Mouse (Mus musculus): Measurements from ENCODE around the gene Vgll4. TPM values are rescaled to one million over a fixed set of nuclear protein-coding genes. Genes with fewer than 3 reads are reported as not detected.
"Not testable (repeated sequence)": the region's sequence is repeated elsewhere in the genome, so short reads cannot be mapped to it uniquely, and the experiment has no call there.

The Vgll4 gene
- polyA plus RNA-seq, 1 experiment from 2014 or later, result 111 TPM

DNA sequence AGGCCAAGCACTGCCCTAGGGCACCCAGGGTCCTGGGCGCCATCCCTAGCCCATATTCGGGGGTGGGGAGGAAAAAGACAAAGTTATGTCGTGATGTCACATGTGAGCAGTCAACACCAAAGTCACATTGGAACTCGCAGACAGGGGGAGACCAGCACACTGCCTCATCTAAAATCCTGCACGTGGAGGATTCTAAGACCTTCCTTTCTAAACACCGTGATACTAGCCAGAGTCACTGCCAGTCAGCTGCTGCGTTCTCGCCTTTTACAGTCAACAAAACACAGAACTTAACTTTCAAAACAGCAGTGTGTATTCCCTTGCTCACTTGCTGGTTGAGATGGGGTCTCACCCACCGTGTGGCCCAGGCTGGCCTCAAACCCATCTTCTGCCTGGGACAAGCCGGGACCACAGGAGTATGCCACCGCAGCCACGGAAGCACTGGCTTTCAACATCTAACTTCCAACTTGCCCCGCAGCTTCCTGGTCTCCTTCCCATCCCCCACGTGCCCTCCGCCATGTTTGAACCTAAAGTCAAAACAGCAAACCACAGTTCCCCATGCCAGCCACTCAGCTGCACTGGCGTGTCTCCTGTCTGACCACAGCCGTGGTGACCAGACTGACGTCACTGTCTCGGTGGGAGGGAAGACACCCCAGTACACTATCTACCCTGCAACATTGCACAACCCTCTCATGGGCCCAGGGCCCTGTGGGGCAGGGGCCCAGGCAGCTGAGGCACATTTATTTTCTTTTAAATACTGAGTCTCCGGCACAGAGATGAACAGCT, 76.2 kb downstream of the Vgll4 start:
- H3K4me3 ChIP-seq, result no peak overlapping the region
- no peak for DNase-seq (ENCODE audit: low spot score)
- peak overlapping the region; percentile 36 for H3K27ac ChIP-seq (replicated peaks)
- H3K9me3 ChIP-seq, result no peaks in the 10 kb centered on the region
- H3K36me3 ChIP-seq (replicated peaks), result peaks cover 58% of the 10 kb centered on the region
- peaks cover 64% of the 10 kb centered on the region for H3K4me1 ChIP-seq
- WGBS, result 74% methylated on average over 20 of the region's 20 CpGs
- no peaks in the 10 kb centered on the region for H3K27me3 ChIP-seq (replicated peaks; ENCODE audit: low read depth, poor library complexity, severe bottlenecking)

DNA sequence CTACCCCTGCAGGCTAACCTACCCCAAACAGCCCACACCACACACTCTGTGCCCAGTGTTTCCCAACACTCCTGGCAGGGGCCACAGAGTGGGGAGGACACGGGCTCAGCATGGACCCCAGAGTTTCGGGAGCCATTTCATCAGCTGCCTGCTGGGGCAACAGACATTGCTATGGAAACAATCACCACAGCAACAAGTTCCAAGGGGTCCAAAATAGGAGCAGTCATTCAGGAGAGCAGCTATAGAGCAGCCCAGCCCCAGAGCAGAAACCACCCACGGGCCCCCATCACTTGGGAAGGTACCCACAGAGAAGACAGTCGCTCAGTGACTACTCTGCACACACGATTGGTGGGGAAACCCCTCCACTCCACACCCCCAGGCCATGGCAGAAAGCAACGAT, 77.4 kb downstream of the Vgll4 start:
- Histone ChIP-seq H3K4me1 (peaks cover 74% of the 10 kb centered on the region), H3K27me3 (replicated peaks; ENCODE audit: low read depth, poor library complexity, severe bottlenecking) (no peaks in the 10 kb centered on the region), H3K9me3 (no peaks in the 10 kb centered on the region), H3K27ac (replicated peaks) (peak overlapping the region; percentile 76), H3K4me3 (peak overlapping the region; percentile 19; the same call in 1 of the 2 replicates), H3K36me3 (replicated peaks) (peaks cover 58% of the 10 kb centered on the region)
- 45% methylated on average over 6 of the region's 6 CpGs for WGBS
- peak; percentile 47 for DNase-seq (ENCODE audit: low spot score)

DNA sequence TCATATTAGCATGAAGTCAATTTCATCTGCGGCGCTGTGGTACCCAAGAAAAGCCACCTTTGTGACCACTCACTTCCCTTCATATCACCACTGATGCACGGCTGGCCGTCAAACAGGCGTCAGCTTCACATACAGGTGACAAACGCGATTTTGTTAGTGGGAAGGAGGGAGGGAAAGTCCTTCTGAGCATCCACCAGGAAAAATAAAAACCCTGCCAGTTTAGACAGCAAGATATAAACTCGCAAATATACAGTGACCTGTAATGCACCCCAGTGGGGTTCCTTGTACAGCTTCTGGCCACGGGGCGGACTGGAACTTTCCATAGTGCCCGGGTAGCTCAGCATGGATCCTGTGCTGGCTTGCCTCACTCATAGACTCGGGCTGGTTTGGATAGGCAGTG, 78.0 kb downstream of the Vgll4 start:
- H3K4me1 ChIP-seq, result peaks cover 80% of the 10 kb centered on the region
- H3K36me3 ChIP-seq (replicated peaks), result peaks cover 58% of the 10 kb centered on the region
- DNase-seq (ENCODE audit: low spot score), result no peak
- H3K27ac ChIP-seq (replicated peaks), result peak overlapping the region; percentile 76
- H3K27me3 ChIP-seq (replicated peaks; ENCODE audit: low read depth, poor library complexity, severe bottlenecking), result no peaks in the 10 kb centered on the region
- no peaks in the 10 kb centered on the region for H3K9me3 ChIP-seq
- 78% methylated on average over 12 of the region's 12 CpGs for WGBS
- H3K4me3 ChIP-seq, result 0 out of 2 replicates have a peak overlapping the region, but pooled peaks have one; percentile 19

DNA sequence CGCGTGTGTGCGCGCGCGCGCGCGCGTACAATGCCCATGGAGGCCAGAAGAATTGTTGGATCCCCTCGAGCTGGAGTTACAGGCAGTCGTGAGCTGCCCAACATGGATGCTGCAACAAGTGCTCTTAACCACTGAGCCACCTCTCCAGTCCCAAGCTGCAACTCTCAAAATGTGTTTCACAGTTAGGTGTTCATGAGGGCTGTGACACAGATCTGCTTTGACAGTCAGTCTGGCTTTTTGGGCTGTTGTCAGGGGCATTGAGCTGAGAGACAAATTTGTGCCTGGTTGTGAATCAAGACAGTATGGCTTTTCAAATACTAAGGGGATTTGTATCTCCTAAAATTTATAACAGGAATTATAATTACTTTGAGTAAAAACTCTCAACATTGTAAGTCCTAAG, 78.5 kb downstream of the Vgll4 start:
- Histone ChIP-seq H3K9me3 (no peaks in the 10 kb centered on the region), H3K27ac (replicated peaks) (no peak overlapping the region), H3K27me3 (replicated peaks; ENCODE audit: low read depth, poor library complexity, severe bottlenecking) (no peaks in the 10 kb centered on the region), H3K4me3 (no peak overlapping the region), H3K4me1 (peaks cover 85% of the 10 kb centered on the region), H3K36me3 (replicated peaks) (peaks cover 57% of the 10 kb centered on the region)
- DNase-seq (ENCODE audit: low spot score), result no peak
- WGBS, result 89% methylated on average over 12 of the region's 12 CpGs

DNA sequence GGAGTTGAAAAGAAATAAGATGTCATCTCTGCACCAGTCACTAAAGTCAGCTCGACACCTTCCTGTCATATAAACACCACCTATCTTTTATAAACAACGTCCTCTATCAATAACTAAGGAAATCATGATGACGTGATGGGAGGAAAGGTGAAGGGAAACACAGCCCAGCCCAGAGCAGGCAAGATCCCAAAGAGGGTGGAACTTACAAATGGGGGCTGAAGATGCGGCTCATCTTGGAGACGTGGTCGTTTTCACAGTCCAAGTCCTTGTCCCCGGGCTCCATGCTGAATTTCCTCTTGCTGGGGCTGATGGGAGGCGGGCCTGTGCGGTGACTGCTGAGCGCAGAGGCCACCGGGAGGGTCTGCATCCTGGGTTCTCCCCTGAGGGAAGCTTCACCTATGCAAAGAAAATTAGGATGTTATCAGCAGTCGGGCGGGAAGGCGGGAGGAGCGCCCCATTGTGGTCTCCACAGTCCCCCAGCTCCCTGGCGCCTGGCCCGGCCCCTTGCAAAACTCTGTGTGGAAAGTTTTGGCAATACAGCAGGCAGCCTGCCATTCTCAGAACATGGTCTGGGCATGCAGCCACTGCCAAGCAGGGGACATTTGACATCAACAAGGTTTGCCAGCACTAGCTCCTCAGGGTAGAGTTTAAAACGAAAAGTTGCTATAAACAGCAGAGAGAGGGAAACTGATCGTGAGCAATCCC, 79.2 kb downstream of the Vgll4 start:
- peaks cover 92% of the 10 kb centered on the region for H3K4me1 ChIP-seq

DNA sequence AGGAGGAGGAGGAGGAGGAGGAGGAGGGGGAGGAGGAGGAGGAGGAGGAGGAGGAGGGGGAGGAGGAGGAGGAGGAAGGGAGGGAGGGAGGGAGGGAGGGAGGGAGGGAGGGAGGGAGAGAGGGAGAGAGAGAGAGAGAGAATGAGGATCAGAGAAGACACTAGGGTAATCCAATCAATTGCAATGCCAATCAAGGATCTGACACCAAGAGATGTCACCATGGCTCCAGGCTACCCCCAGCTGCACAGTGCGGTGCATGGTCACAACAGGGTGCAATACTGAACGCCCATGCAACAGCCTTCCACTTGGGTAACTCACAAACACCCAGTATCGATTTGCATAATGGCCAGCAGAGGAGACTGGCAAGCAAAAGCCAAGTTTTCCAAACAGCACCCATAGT, 79.8 kb downstream of the Vgll4 start:
- Histone ChIP-seq H3K36me3 (replicated peaks) (peaks cover 58% of the 10 kb centered on the region), H3K4me1 (peaks cover 92% of the 10 kb centered on the region)
- 65% methylated on average over 3 of the region's 3 CpGs for WGBS
- not testable (repeated sequence) for H3K27me3 ChIP-seq (replicated peaks; ENCODE audit: low read depth, poor library complexity, severe bottlenecking); H3K4me3 ChIP-seq; H3K27ac ChIP-seq (replicated peaks); H3K9me3 ChIP-seq; DNase-seq (ENCODE audit: low spot score)

More for the DNA sequence above, 79.2 kb downstream of the Vgll4 start:
- no peaks in the 10 kb centered on the region for H3K9me3 ChIP-seq
- no peaks in the 10 kb centered on the region for H3K27me3 ChIP-seq (replicated peaks; ENCODE audit: low read depth, poor library complexity, severe bottlenecking)
- H3K36me3 ChIP-seq (replicated peaks), result peaks cover 57% of the 10 kb centered on the region
- WGBS, result 56% methylated on average over 19 of the region's 19 CpGs
- DNase-seq (ENCODE audit: low spot score), result no peak
- H3K4me3 ChIP-seq, result no peak overlapping the region
- H3K27ac ChIP-seq (replicated peaks), result peak overlapping the region; percentile 49

DNA sequence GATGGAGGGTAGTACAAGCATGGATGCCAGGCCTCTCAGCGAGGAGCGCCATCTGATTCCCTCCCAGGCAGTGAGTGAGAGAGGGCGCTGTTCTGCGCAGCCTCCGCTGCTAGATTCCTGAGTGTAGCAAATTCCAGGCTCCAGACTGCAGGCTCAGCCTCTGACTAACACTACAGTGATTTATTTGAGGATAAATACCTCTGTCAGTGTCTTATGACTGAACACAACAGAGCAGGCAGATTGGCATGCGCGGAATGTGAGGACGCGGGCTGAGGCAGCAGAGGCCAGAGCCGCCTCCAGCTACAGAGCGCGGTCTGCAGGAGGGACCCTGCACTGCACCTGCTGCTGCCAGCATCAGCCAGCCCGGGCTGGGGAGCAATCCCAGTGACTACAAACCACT, 80.9 kb downstream of the Vgll4 start:
- no peaks in the 10 kb centered on the region; the same call in 1 of the 2 replicates for H3K9me3 ChIP-seq
- H3K27me3 ChIP-seq (replicated peaks; ENCODE audit: low read depth, poor library complexity, severe bottlenecking), result no peaks in the 10 kb centered on the region
- 14% methylated on average over 13 of the region's 13 CpGs for WGBS
- peaks cover 93% of the 10 kb centered on the region for H3K4me1 ChIP-seq
- 0 out of 2 replicates have a peak overlapping the region, but pooled peaks have one; percentile 13 for H3K4me3 ChIP-seq
- DNase-seq (ENCODE audit: low spot score), result peak; percentile 87
- peaks cover 63% of the 10 kb centered on the region for H3K36me3 ChIP-seq (replicated peaks)
- H3K27ac ChIP-seq (replicated peaks), result peak overlapping the region; percentile 76

DNA sequence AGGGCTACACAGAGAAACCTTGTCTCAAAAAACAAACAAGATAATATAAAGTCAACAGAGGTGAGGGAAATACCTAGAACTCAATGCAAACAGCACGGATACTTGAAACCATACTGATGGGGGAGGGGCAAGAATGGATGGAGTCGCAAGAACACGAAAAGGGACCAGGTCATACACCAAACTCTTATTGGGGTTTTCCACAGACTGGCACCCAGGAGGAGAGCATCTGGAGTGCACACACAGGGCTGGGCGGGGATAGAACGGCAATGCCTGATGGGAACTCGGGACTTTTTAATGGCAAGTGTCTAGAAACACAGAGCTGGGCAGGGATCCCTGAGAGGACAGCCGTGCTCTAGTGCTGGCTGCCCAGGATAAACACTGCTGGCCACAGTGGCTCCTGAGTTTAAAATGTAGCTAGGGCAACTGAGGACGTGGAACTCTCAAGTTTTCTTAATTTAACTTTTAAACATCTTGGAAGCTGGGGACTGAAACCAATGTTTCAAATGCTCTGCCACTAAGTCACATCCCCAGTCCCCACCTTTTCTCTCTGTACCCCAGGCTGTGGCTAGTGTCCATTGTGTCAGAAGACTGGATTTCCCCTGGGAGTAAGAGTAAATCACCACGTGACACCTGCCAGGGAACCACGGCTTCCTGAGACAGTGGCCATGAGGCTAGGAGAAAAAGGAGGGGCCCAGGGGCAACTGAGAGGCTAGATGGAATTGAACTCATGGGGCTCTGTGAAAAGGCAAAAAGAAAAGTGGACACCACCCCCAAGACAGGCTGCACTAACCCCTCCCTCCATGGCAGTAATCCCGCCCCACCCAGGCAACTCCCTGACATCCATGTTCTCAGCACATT, 83.1 kb downstream of the Vgll4 start:
- peaks cover 64% of the 10 kb centered on the region for H3K36me3 ChIP-seq (replicated peaks)
- WGBS, result 68% methylated on average over 11 of the region's 11 CpGs
- H3K4me1 ChIP-seq, result peaks cover 93% of the 10 kb centered on the region
- DNase-seq (ENCODE audit: low spot score), result no peak
- no peaks in the 10 kb centered on the region for H3K27me3 ChIP-seq (replicated peaks; ENCODE audit: low read depth, poor library complexity, severe bottlenecking)
- no peak overlapping the region for H3K4me3 ChIP-seq
- H3K9me3 ChIP-seq, result no peaks in the 10 kb centered on the region; the same call in 1 of the 2 replicates
- H3K27ac ChIP-seq (replicated peaks), result peak overlapping the region; percentile 8

DNA sequence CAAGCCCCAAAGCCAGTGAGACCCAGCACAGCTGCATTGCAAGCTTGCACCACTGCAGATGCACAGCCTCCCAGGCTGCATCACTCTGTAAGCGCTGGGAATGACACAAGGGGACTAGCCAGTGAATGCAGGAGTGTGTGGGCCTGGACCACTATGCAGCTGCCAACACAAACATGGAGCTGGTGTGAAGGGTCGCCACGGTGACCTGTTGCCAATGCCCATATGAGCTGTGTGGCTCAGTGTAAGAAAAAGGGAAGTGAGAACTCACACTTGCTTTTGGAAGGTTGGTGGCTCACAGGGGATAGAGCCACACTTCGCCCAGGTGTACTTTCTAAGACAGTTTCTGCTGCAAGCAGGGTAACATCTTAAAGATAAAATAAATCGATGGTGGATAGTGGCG, 83.8 kb downstream of the Vgll4 start:
- Histone ChIP-seq H3K27ac (replicated peaks) (peak overlapping the region; percentile 51), H3K4me3 (no peak overlapping the region), H3K4me1 (peaks cover 93% of the 10 kb centered on the region), H3K36me3 (replicated peaks) (peaks cover 64% of the 10 kb centered on the region), H3K9me3 (no peaks in the 10 kb centered on the region; the same call in 1 of the 2 replicates), H3K27me3 (replicated peaks; ENCODE audit: low read depth, poor library complexity, severe bottlenecking) (no peaks in the 10 kb centered on the region)
- no peak for DNase-seq (ENCODE audit: low spot score)
- 91% methylated on average over 6 of the region's 6 CpGs for WGBS

DNA sequence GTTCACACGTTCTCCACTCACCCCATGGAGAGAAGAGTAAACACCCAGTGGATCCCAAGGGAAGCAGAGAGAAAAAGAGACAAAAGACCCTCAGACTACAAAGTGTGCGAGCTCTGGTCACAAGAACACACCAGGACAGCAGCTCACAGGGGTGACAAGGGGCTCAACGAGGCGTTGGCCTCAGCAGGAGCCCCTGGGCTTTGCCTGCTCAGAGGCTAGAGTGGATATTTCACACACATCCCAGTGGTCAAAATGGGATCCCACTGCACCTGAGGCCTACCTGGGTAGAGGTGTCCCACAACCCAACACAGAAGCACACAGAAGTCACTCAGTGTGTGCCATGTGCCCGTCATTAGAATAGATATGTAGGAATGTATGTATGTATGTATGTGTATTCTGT, 84.7 kb downstream of the Vgll4 start:
- no peak for DNase-seq (ENCODE audit: low spot score)
- H3K4me3 ChIP-seq, result no peak overlapping the region
- H3K4me1 ChIP-seq, result peaks cover 93% of the 10 kb centered on the region
- no peaks in the 10 kb centered on the region for H3K27me3 ChIP-seq (replicated peaks; ENCODE audit: low read depth, poor library complexity, severe bottlenecking)
- H3K27ac ChIP-seq (replicated peaks), result peak overlapping the region; percentile 86; the same call in 1 of the 2 replicates
- 76% methylated on average over 5 of the region's 5 CpGs for WGBS
- no peaks in the 10 kb centered on the region; the same call in 1 of the 2 replicates for H3K9me3 ChIP-seq
- peaks cover 61% of the 10 kb centered on the region for H3K36me3 ChIP-seq (replicated peaks)

DNA sequence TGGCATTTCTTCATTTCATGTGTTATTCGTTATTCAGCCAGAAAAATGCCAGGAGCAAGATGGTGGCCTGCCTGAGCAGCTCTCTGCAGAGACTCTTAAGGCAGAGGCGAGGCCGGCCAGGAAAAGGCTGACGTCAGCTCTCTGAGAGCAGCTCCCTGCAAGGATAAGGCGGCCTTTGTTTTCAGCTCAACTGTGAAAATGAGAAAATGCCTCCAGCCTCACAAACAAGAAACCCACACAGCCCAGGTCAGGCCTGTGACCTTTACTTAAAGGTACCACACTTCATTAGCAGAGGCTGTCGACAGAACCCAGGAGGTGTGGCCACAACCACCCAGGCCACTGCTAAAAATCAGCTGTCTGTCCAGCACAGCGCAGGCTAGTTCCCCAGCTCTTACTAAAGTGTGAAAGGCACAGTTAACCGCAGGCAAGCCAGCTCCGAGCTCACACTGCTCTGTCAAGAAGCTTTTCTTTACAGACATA, 86.5 kb downstream of the Vgll4 start:
- Histone ChIP-seq H3K4me1 (peaks cover 95% of the 10 kb centered on the region), H3K27ac (replicated peaks) (peak overlapping the region; percentile 86), H3K9me3 (no peaks in the 10 kb centered on the region; the same call in 1 of the 2 replicates), H3K4me3 (peak overlapping the region; percentile 38), H3K27me3 (replicated peaks; ENCODE audit: low read depth, poor library complexity, severe bottlenecking) (no peaks in the 10 kb centered on the region), H3K36me3 (replicated peaks) (peaks cover 62% of the 10 kb centered on the region)
- DNase-seq (ENCODE audit: low spot score), result peak; percentile 90
- under 1% methylated on average over 9 of the region's 9 CpGs for WGBS

DNA sequence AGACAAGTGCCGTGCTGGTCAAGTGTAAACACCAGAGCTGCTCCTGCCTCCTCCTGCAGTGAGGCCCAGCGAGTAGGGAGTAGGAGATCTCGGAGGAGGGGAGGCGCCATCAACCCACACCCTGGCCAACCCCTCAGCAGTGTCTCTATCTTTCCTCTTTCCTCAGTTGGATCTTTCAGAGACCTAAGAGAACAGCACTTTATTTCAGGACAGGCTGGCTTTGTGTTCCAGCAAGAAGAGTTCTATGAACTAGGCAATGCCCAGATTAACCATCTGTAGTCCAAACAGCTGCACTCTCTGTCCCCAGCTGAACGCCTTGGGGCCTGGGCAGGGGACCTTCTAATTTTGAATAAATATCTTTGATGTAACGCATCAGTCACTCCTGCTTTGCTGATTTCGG, 87.1 kb downstream of the Vgll4 start:
- Histone ChIP-seq H3K9me3 (no peaks in the 10 kb centered on the region; the same call in 1 of the 2 replicates), H3K27me3 (replicated peaks; ENCODE audit: low read depth, poor library complexity, severe bottlenecking) (no peaks in the 10 kb centered on the region), H3K4me3 (peak overlapping the region; percentile 38), H3K27ac (replicated peaks) (peak overlapping the region; percentile 86), H3K4me1 (peaks cover 97% of the 10 kb centered on the region), H3K36me3 (replicated peaks) (peaks cover 55% of the 10 kb centered on the region)
- DNase-seq (ENCODE audit: low spot score), result no peak
- WGBS, result 10% methylated on average over 7 of the region's 7 CpGs
